Mouse (Mus musculus) liver, embryonic 14.5 days (tissue): Measurements from ENCODE around the gene Ddit4. TPM values are rescaled to one million over a fixed set of nuclear protein-coding genes. Genes with fewer than 3 reads are reported as not detected.

ENCODE experiments used
- ATAC-seq: fragments of 200-750 bp; cut with Nextera tagmentation; 2 replicates; pipeline ENCODE4 v1.8.0; 2017; ENCODE audit warnings: moderate number of reproducible peaks, mild to moderate bottlenecking, moderate library complexity; ENCODE audit not compliant: insufficient read depth
- DNase-seq, 3 experiments: peaks; one replicate each; pipeline ENCODE4 v3.0.0-alpha.2; 2012 to 2013; ENCODE audit warnings: low read depth in 3 of 3, low spot score in 3 of 3
- H3K27ac ChIP-seq: fragments of 300-500 bp; sonication (generic); 2 replicates; pipeline ENCODE4 v1.5.1; 2014; ENCODE audit warnings: moderate library complexity, mild to moderate bottlenecking, control low read depth, inconsistent platforms
- H3K27me3 ChIP-seq: fragments of 300-500 bp; sonication (generic); 2 replicates; pipeline ENCODE4 v1.6.1; 2014; ENCODE audit warnings: mild to moderate bottlenecking, low read length, moderate library complexity; ENCODE audit not compliant: control insufficient read depth, insufficient read depth
- H3K36me3 ChIP-seq: fragments of 300-500 bp; sonication (generic); replicated peaks from 2 replicates; pipeline ENCODE4 v1.6.1; 2014; ENCODE audit warnings: low read depth; ENCODE audit not compliant: control insufficient read depth, insufficient read depth
- H3K4me1 ChIP-seq, 2 experiments: fragments of 200-500 bp in 1 of 2; fragments of 300-500 bp in 1 of 2; sonication (generic) in 1 of 2; replicated peaks; 2 replicates each; pipeline ENCODE4 v1.6.1; 2012 to 2014; ENCODE audit warnings: antibody characterized with exemption in 1 of 2, inconsistent platforms in 1 of 2, low read length in 1 of 2; ENCODE audit not compliant: control insufficient read depth in 2 of 2, insufficient read depth in 2 of 2
- H3K4me2 ChIP-seq: fragments of 300-500 bp; sonication (generic); 2 replicates; pipeline ENCODE4 v1.6.1; 2014; ENCODE audit warnings: low read depth, mild to moderate bottlenecking, control low read depth, moderate library complexity
- H3K4me3 ChIP-seq, 2 experiments: fragments of 200-500 bp in 1 of 2; fragments of 300-500 bp in 1 of 2; sonication (generic) in 1 of 2; 2 replicates each; pipeline ENCODE4 v1.5.1; 2012 to 2014; ENCODE audit warnings: low read depth in 2 of 2, low read length in 2 of 2, mild to moderate bottlenecking in 2 of 2, control low read depth in 1 of 2, inconsistent platforms in 1 of 2, moderate library complexity in 1 of 2; ENCODE audit not compliant: insufficient read depth in 1 of 2
- H3K9ac ChIP-seq: fragments of 300-500 bp; sonication (generic); replicated peaks from 2 replicates; pipeline ENCODE4 v1.6.1; 2014; ENCODE audit warnings: mild to moderate bottlenecking, control low read depth, moderate library complexity
- H3K9me3 ChIP-seq: fragments of 300-500 bp; sonication (generic); 2 replicates; pipeline ENCODE4 v1.6.1; 2016; ENCODE audit warnings: low read length, mixed read lengths; ENCODE audit not compliant: control insufficient read depth
- CTCF ChIP-seq: IDR thresholded peaks from 2 replicates; pipeline ENCODE4 v1.5.1; 2016; ENCODE audit warnings: antibody characterized with exemption, low read depth, control low read depth
- EP300 ChIP-seq: IDR thresholded peaks from 2 replicates; pipeline ENCODE4 v1.6.1; 2016; ENCODE audit warnings: antibody characterized with exemption, low read depth
- WGBS: fragments of 180-500 bp; shearing (Covaris S2); extraction: QIAGEN DNeasy Blood & Tissue Kit; methylation state at CpG from one replicate; pipeline ENCODE4 v1.1.7; 2014; ENCODE audit not compliant: insufficient replicate concordance; 5-methylcytosine and 5-hydroxymethylcytosine counted together
- polyA plus RNA-seq, 2 experiments: library from polyadenylated mRNA; depleted of rRNA in 1 of 2; stranded (reverse) in 1 of 2; unstranded in 1 of 2; fragments of >200 nt; fragmentation: Nextera tagmentation in 1 of 2; extraction: Ambion mirVana in 1 of 2; gene quantifications; 2 replicates each; pipeline versions ENCODE4 v1.2.1 to v1.2.3; 2012 to 2014

Gene Ddit4
- polyA plus RNA-seq, 2 experiments = 0.39 to 3.3 TPM

DNA sequence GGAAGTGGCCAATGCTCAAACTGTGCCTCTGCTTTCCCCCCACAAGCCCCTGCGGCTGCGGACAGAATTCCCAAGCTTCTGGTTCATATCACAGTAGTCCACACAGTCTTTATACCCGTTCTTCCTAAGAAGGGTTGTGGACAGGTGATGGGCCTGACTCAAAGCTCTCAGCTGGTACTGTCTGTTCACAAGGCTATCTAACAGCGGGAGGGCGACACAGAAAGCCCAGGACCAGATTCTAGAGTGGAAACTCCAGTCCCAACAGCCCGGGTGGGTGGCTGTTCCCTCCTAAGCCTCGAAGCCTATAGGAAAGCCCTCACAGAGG is 31.2 kb downstream of the Ddit4 start:
- TF ChIP-seq CTCF (no peak), EP300 (no peak)
- Histone ChIP-seq H3K4me1 (peaks cover 13 to 31% of the 10 kb centered on the region in 2 experiments), H3K9ac (0 out of 2 replicates have a peak overlapping the region, but pooled peaks have one; percentile 0), H3K36me3 (no peaks in the 10 kb centered on the region), H3K27ac (no peak overlapping the region), H3K9me3 (no peaks in the 10 kb centered on the region), H3K27me3 (no peaks in the 10 kb centered on the region), H3K4me2 (peak overlapping the region; percentile 80), H3K4me3 (peak overlapping the region; percentile 55 to 60)
- WGBS = 33% methylated on average over 7 of the region's 7 CpGs
- ATAC-seq (no peak), DNase-seq (no peak)

DNA sequence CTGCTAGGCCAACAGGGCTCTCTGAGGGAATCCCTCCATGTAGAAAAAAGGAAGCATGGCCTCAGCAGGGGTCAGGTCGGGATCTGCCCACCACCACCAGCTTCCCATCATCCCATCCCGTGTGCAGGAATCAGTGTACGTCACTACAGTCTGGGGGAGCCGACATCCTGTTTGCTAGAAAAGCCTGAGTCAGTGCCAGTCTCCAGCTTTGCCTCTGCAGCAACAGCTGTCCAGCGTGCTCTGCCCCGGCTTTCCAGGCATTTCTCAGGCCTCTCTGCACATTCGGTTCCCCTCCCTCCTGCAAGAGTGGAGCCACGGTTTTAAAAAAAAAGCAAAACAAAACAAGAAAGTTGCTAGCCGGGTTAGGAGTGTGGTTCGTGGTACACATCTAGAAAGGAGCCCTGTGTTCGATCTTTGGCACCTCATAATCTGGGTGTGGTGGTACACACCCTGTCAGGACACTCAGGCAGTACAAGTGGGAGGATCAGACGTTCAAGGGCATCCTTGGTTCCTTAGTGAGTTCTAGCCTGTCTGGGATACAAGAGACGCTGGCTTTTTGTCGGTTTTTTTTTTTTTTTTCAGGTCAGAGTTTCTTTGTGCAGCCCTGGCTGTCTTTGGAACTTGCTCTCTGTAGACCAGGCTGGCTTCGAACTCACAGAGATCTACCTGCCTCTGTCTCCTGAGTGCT is 32.0 kb downstream of the Ddit4 start:
- Histone ChIP-seq H3K4me3 (no peak overlapping the region), H3K9me3 (no peaks in the 10 kb centered on the region), H3K4me1 (peaks cover 13 to 31% of the 10 kb centered on the region in 2 experiments), H3K27me3 (no peaks in the 10 kb centered on the region), H3K4me2 (no peak overlapping the region), H3K36me3 (no peaks in the 10 kb centered on the region), H3K9ac (no peak overlapping the region), H3K27ac (no peak overlapping the region)
- DNase-seq = no peak
- no peak for TF ChIP-seq CTCF
- TF ChIP-seq EP300 = no peak
- WGBS = 50% methylated on average over 15 of the region's 15 CpGs
- ATAC-seq = no peak

- DNase-seq (no peak), ATAC-seq (no peak)
- no peaks in the 10 kb centered on the region for H3K27me3 ChIP-seq
- TF ChIP-seq EP300 (no peak), CTCF (no peak)
- 76% methylated on average over 4 of the region's 4 CpGs for WGBS
- peaks cover 13 to 29% of the 10 kb centered on the region in 2 experiments for H3K4me1 ChIP-seq
- no peaks in the 10 kb centered on the region for H3K9me3 ChIP-seq
- H3K4me3 ChIP-seq = no peak overlapping the region
- H3K4me2 ChIP-seq = no peak overlapping the region
- no peaks in the 10 kb centered on the region for H3K36me3 ChIP-seq
- no peak overlapping the region for H3K9ac ChIP-seq
- no peak overlapping the region for H3K27ac ChIP-seq
These were observed 33.5 kb downstream of the Ddit4 start for GRCm38 (mm10) chr10:59918111-59918510.

- no peaks in the 10 kb centered on the region for H3K27me3 ChIP-seq
- peaks cover 13 to 27% of the 10 kb centered on the region in 2 experiments for H3K4me1 ChIP-seq
- H3K4me3 ChIP-seq = peak overlapping the region in 1 of 2 experiments; percentile 22; a peak in 2 of 4 replicates
- no peaks in the 10 kb centered on the region for H3K9me3 ChIP-seq
- ATAC-seq = peak; percentile 59
- peak overlapping the region; percentile 38 for H3K4me2 ChIP-seq
- no peak overlapping the region for H3K27ac ChIP-seq
- no peaks in the 10 kb centered on the region for H3K36me3 ChIP-seq
- no peak overlapping the region for H3K9ac ChIP-seq
- TF ChIP-seq EP300 (no peak), CTCF (no peak)
- WGBS = 1% methylated on average over 10 of the region's 10 CpGs
- DNase-seq = no peak
These were observed 35.0 kb downstream of the Ddit4 start for GRCm38 (mm10) chr10:59916649-59917048.

- 0 out of 2 replicates have a peak, but pooled peaks have one; percentile 10 for TF ChIP-seq CTCF
- no peak for TF ChIP-seq EP300
- no peak overlapping the region for H3K27ac ChIP-seq
- DNase-seq (no peak), ATAC-seq (no peak)
- no peaks in the 10 kb centered on the region for H3K9me3 ChIP-seq
- H3K9ac ChIP-seq = no peak overlapping the region
- H3K4me3 ChIP-seq = peak overlapping the region in 1 of 2 experiments; percentile 22; a peak in 2 of 4 replicates
- 11% methylated on average over 4 of the region's 4 CpGs for WGBS
- peaks cover 13 to 22% of the 10 kb centered on the region in 2 experiments for H3K4me1 ChIP-seq
- H3K27me3 ChIP-seq = peaks cover 2% of the 10 kb centered on the region
- no peaks in the 10 kb centered on the region for H3K36me3 ChIP-seq
- H3K4me2 ChIP-seq = peak overlapping the region; percentile 38
These were observed 35.5 kb downstream of the Ddit4 start for GRCm38 (mm10) chr10:59916159-59916558.
